Mouse (Mus musculus) B cell, adult 2 months (primary cell): ENCODE data around the gene Epc2.

Experiments used
- DNase-seq, 2 experiments: peaks; one replicate each; pipeline ENCODE4 v3.0.0; 2022

The Epc2 gene

DNA sequence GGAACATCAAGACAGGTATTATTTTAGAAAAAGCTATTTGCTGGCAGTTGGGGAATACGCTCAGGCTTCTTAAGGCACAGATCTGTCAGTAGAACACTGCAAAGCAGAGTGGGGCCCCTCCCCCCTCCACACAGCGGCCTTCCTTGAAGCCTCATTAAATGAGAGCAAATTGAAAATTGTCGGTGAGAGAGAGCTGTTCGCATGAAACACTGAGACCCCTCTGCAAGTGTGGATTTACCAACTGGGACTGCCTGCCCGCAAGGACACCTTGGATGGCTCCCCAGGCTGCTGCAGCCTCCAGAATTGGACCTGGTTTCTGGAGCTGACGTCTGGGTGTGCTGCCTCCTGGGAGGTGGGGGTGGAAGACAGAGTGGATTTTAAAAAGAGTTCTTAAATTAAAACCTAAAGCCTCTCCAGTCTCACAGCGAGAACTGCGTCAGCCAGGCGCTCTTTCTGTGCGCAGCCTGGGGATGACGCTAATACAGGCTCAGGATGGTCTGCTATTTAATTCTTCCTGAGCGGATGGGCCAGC is 120.9 kb downstream of the Epc2 start:
- no peak for DNase-seq

DNA sequence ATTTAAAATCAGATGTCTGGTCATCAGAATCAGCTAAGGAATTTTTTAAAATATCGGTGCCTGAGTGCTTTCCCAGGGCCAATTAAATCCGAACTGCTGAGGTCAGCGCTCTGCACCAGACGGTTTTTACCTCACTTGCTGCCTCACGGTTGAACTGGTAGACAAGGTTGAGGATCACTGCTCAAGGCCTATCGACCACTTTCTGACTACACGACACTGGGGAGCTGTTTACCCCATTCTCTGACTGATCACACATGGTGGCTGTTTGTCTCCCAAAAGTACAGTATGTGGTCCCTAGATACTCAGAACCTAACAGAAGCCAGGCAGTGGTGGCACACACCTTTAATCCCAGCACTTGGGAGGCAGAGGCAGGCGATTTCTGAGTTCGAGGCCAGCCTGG is 121.4 kb downstream of the Epc2 start:
- no peak for DNase-seq

DNA sequence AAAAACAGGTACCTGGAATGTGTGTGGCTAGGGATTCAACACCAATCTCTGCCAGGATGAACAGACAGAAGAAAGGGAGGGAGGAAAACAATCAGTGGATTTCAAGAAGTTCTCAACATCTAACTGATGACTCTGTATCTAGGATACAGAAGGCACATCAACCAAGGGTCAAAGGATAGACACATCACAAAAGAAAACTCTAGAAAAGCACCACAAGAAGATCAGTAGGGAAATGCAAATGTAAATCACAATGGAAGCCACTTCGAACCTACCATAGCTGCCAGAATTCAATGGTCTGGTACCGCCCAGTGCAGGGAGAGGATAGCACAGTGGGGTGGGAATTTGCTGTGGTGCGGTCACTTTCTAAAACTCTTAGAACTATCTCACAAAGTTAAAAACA is 122.0 kb downstream of the Epc2 start:
- DNase-seq = no peak

DNA sequence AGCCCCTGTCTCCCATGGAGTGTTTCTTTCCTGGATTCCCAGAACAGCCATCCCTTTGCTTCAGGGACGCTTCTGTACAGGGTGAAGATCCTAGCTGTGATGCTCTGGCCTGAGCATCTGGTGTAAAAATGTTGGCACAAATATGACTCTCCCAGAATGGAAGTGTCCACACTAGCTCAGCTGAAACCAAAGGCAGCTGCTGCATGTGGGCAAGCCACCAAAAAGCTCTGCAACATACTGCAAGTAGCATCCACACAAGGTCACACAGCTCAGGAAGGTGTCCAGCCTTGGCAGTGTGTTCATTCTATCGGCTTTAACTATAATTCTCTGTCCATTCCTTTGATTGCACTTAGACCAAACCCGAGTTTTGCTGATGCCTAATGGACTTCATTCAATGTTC is 129.3 kb downstream of the Epc2 start:
- DNase-seq = no peak

DNA sequence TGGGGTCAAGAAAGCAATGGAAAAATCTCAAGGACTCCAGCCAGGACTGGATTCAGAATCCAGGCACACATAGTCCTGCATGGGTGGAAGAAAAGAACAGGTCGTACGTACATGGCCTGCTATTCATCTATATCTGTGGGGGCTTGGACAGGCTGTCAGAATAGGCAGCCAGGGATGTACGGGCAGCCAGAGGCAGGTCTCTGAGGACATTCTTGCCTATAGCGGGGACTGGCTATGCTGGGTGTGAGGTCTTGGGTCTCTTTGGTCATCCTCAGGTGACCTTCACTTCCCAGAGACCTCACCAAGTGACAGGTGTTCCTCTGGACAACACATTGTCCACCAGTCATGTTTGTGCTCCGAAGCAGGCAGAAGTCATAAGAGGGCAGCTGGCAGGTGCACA is 131.3 kb downstream of the Epc2 start:
- DNase-seq = no peak

DNA sequence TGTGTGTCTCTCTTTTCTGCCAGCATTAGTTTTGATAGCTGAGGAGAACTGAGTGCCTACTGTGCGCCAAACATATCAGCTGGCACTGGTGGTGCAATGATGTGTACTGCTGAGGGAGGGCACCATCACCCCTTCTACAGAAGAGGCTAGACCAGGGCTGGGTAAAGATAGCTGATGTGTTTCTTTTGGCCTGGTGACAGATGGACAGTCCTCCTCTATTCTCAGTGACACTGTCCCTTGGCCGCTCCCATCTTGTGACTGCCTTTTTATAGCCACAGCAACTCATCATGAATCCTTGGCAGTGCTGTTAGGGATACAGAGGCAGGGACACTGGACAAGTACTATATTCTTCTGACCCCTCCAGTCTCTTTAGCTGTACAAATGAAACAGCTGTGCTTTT is 132.0 kb downstream of the Epc2 start:
- no peak for DNase-seq

DNA sequence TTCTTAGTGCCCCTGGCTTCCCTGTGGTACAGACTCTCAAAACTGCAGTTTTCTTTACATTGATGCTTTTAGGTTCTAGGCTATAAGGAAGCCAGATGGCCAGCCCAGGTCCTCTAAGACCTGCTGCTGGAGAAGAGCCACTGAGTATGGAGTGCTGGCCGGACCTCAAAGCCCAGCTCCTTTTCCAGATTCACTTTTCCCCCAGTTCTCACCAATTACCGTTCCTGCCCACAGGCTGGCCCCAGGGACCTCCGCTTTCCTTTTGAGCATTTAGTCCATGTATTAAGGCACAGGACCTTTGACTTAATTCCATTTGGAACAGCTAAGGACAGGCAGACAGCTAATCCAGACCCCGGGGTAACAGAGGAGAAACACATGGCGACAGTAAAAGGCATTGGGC is 139.2 kb downstream of the Epc2 start:
- no peak for DNase-seq

DNA sequence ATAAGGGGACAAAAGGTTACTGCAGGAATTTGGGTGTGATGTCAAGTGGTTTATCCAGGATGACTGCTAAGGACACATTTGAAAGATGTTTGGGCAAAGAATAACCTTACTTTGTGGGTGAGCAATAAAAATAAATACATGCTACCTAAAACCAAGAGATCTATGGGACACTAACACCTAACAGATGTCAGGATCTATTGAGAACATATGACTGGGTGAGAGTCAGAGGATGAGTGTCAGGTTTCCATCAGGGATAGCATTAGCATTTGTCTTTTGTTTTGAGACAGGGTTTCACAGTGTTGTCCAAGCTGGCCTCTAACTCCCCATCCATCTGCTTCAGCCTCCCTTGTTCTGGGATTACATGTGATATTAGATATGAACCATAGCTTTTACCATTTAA is 141.6 kb downstream of the Epc2 start:
- DNase-seq = no peak

DNA sequence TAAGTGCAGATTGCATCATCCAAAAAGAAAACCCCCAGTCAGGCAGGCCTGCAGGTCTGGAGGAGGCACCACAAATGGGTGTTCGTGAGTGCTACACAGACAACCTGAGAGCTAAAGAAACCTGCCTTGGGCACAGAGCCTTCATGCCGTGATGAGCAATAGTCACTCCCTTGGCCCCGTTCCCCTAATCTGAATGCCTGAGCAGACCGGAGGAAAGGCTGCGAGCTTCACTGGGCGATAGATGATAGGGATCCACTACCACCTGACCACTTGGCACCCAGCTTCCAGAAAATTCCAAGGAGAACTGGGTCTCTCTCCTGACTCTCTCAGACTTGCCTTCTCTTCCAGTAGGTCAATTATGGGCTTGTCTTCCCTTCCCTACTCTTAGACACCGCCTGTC is 143.6 kb downstream of the Epc2 start:
- DNase-seq = no peak

DNA sequence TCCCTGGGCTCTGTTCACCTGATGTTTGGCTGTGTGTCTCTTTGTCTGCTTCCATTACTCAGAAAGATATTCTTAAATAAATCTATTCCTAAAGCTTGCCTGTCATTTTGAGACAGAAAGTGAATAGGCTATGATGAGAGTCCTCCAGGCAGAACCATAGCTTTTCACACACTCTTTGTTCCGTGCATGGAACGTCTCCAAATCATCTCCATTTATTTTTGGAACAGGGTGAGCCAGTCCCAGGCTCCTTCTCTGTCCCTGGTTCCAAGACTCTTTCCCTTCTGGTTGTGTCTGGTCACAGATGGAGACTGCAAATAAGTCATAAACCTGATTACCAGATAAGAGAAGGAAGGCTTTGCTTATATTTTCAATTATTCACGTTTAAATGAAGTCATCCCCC is 145.0 kb downstream of the Epc2 start:
- DNase-seq = no peak

DNA sequence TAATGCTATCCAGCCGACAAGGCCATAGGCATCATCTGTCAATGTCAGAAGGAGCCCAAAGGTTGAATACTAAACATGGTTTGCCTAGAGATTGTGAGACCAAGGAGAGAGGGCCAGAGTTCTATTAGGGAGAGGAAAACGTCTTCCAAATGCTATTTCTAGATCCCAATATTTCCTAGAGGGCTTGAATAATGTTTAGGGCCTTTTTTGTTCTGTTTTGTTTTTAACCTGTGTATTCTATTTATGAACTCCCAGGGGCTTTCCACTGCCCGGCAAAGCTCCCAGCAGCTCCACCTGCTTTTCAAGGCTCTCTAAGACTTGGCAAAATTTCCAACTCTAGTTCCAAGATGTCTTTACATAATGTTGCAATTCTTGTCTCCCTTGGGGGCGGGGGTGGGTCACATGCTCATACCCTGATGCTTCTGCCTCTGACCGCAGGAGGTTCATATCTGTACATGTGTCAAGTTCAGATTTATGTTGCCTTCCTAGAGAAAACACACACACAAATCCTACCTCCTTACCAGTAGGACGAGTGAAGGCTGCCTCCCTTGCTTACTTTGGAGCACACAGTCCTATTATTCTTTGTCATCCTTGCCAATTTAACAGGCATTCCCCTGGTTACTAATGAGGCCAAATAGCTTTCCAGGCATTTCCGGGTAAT is 148.9 kb downstream of the Epc2 start:
- DNase-seq = no peak
